Mouse (Mus musculus) cerebellum, adult 9-10 months (tissue): ENCODE results near the gene Kdm5b.

ENCODE experiments used
- DNase-seq: peaks from one replicate; pipeline ENCODE4 v3.0.0; 2022

Gene Kdm5b

GRCm38 (mm10) chr1:134552396-134552795 is 7.6 kb upstream of the Kdm5b start:
- DNase-seq: no peak

GRCm38 (mm10) chr1:134555240-134555870 is 4.6 kb upstream of the Kdm5b start:
- no peak for DNase-seq

- no peak for DNase-seq
These were observed 3.9 kb upstream of the Kdm5b start for GRCm38 (mm10) chr1:134555871-134556670.

- peak; percentile 97 for DNase-seq
These were observed 3.2 kb upstream of the Kdm5b start for GRCm38 (mm10) chr1:134556671-134557218.

GRCm38 (mm10) chr1:134558511-134558910 is 1.5 kb upstream of the Kdm5b start:
- DNase-seq: no peak

GRCm38 (mm10) chr1:134559226-134559625 is 745 bp upstream of the Kdm5b start:
- no peak for DNase-seq

GRCm38 (mm10) chr1:134560396-134560795 is 425 bp downstream of the Kdm5b start:
- no peak for DNase-seq

GRCm38 (mm10) chr1:134560801-134561769 is 1.1 kb downstream of the Kdm5b start:
- DNase-seq: no peak

GRCm38 (mm10) chr1:134561770-134562143 is 1.8 kb downstream of the Kdm5b start:
- DNase-seq: no peak

- no peak for DNase-seq
These were observed 2.5 kb downstream of the Kdm5b start for GRCm38 (mm10) chr1:134562457-134562856.

GRCm38 (mm10) chr1:134563726-134564125 is 3.8 kb downstream of the Kdm5b start:
- no peak for DNase-seq

GRCm38 (mm10) chr1:134567511-134567910 is 7.5 kb downstream of the Kdm5b start:
- DNase-seq: no peak

GRCm38 (mm10) chr1:134570171-134570570 is 10.2 kb downstream of the Kdm5b start:
- DNase-seq: no peak

GRCm38 (mm10) chr1:134570631-134571030 is 10.7 kb downstream of the Kdm5b start:
- DNase-seq: no peak

GRCm38 (mm10) chr1:134573300-134573931 is 13.4 kb downstream of the Kdm5b start:
- no peak for DNase-seq

GRCm38 (mm10) chr1:134573932-134574315 is 14.0 kb downstream of the Kdm5b start:
- no peak for DNase-seq

GRCm38 (mm10) chr1:134577384-134578120 is 17.6 kb downstream of the Kdm5b start:
- no peak for DNase-seq

GRCm38 (mm10) chr1:134580796-134581195 is 20.8 kb downstream of the Kdm5b start:
- DNase-seq: no peak

GRCm38 (mm10) chr1:134583560-134583959 is 23.6 kb downstream of the Kdm5b start:
- DNase-seq: no peak

- DNase-seq: no peak
These were observed 29.7 kb downstream of the Kdm5b start for GRCm38 (mm10) chr1:134589676-134590075.

GRCm38 (mm10) chr1:134591773-134592172 is 31.8 kb downstream of the Kdm5b start:
- no peak for DNase-seq
